Mouse (Mus musculus): ENCODE data around the gene Vmn2r28.
"Not testable (repeated sequence)": the region's sequence is repeated elsewhere in the genome, so short reads cannot be mapped to it uniquely, and the experiment has no call there.

The Vmn2r28 gene

GRCm38 (mm10) chr7:5493856-5494255, at the start of gene Vmn2r28:
Vmn2r28 (minus strand) TSS chr7:5493956.
- DNase-seq (ENCODE audit: low read depth, low spot score): not testable (repeated sequence)

GRCm38 (mm10) chr7:5540770-5541436, 47.1 kb upstream of the Vmn2r28 start:
- DNase-seq (ENCODE audit: low read depth, low spot score): not testable (repeated sequence)

GRCm38 (mm10) chr7:5456674-5457073, 37.1 kb downstream of the Vmn2r28 start, which contains the start of gene Vmn1r59:
Vmn1r59 (minus strand) TSS chr7:5456774.
- no peak for DNase-seq (ENCODE audit: low read depth, low spot score)

- DNase-seq (ENCODE audit: low read depth, low spot score): not testable (repeated sequence)
Measured at GRCm38 (mm10) chr7:5454011-5454410, 39.7 kb downstream of the Vmn2r28 start.

GRCm38 (mm10) chr7:5448627-5449026, 45.1 kb downstream of the Vmn2r28 start:
- DNase-seq (ENCODE audit: low read depth, low spot score): no peak
